Mouse (Mus musculus): ENCODE data around the gene Arhgef28. TPM values are rescaled to one million over a fixed set of nuclear protein-coding genes. Genes with fewer than 3 reads are reported as not detected.

The Arhgef28 gene
- polyA plus RNA-seq, 1 experiment, result 0.42 TPM

DNA sequence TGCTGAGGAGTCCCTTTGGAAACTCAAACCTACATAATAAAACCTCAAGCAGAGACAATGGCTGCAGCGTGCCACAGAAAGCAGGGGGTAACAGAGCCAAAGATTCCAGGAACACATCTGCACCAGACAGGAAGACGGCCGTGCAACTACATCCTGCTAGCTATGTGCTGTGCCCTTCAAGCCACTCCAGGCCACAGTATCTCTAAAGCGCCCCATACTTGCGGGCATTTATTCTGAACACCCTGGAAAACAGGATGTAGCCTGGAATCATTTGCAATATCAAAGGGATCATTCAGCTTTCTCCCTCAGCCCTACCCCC lies 174.6 kb downstream of the Arhgef28 start:
- no peak overlapping the region for H3K27ac ChIP-seq (ENCODE audit: insufficient read depth, low read length)
- peak overlapping the region; percentile 29 for H3K4me3 ChIP-seq (ENCODE audit: extremely low read depth, insufficient read depth, insufficient read length)
- no peaks in the 10 kb centered on the region for H3K27me3 ChIP-seq (ENCODE audit: control insufficient read depth, insufficient read depth, low read length)
- peaks cover 2% of the 10 kb centered on the region; the same call in 1 of the 2 replicates for H3K4me1 ChIP-seq (ENCODE audit: control insufficient read depth, insufficient read depth, insufficient read length)
- H3K36me3 ChIP-seq (ENCODE audit: control insufficient read depth, insufficient read depth, low read length), result no peaks in the 10 kb centered on the region
- whole genome bisulfite sequencing, result 23% methylated on average over 5 of the region's 5 CpGs
- DNase-seq (ENCODE audit: low read depth in 1 of 2, low spot score in 2 of 2), result no peak
- TF ChIP-seq CTCF (IDR thresholded peaks at IDR 0.05; ENCODE audit: extremely low read depth, insufficient read depth, insufficient read length, insufficient replicate concordance) (no peak), POLR2A (IDR thresholded peaks at IDR 0.05; ENCODE audit: low read depth, low read length) (no peak)

DNA sequence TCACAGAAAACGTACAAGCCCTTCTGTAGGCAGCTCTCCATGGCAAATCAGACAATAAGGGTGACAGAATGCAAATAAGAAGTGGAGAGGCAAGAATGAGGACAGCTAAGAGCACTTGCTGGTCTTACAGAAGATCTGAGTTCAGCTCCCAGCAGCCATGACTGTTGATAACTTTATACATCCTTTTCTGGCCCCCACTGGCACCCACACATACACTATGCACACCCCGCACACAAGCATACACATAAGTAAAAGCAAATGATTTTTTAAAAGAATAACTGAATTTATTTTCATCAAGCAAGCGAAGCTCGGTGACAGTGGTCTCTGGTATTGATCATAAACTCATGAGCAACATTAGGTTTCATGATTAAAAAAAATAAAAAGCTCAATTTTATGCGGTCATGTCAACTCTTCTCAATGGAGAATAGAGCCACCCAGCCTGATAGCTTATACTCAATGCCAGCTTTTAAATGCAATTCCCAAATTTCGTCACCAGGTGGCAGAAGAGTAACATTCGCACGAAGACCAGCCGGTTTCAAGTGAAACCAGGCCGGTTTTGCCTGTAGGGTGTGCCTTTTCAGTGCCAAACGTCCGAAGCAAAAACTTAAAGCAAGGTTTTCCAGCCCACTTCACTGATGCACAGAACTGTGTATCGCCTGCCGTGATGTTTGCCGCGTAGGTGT lies 175.1 kb downstream of the Arhgef28 start:
- Histone ChIP-seq H3K4me3 (ENCODE audit: extremely low read depth, insufficient read depth, insufficient read length) (peak overlapping the region; percentile 29), H3K4me1 (ENCODE audit: control insufficient read depth, insufficient read depth, insufficient read length) (peaks cover 2% of the 10 kb centered on the region; the same call in 1 of the 2 replicates), H3K36me3 (ENCODE audit: control insufficient read depth, insufficient read depth, low read length) (no peaks in the 10 kb centered on the region), H3K27ac (ENCODE audit: insufficient read depth, low read length) (no peak overlapping the region), H3K27me3 (ENCODE audit: control insufficient read depth, insufficient read depth, low read length) (no peaks in the 10 kb centered on the region)
- WGBS, result 17% methylated on average over 16 of the region's 16 CpGs
- DNase-seq (ENCODE audit: low read depth in 1 of 2, low spot score in 2 of 2), result peak; percentile 25 to 63
- TF ChIP-seq CTCF (IDR thresholded peaks at IDR 0.05; ENCODE audit: extremely low read depth, insufficient read depth, insufficient read length, insufficient replicate concordance) (peak; percentile 59; the same call in 1 of the 2 replicates), POLR2A (IDR thresholded peaks at IDR 0.05; ENCODE audit: low read depth, low read length) (no peak)

DNA sequence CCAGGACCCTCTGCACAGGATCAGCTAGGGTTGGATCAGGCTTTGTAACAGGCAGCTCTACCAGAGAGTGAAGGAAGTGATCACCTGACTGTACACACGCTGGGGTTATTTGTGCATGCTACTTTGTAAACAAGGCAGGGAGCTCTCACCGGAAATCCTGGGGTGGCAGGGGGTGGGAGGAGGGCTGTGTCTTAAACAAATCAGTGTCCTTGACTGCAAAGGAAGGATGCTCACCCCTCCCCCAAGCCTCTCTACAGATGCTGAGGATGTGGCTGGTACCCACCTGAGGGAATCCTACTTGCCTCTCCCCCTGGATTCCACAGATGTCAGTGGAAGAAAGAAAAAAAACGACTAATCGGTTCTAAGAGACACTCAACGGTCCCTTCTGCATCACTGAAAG lies 176.2 kb downstream of the Arhgef28 start:
- H3K36me3 ChIP-seq (ENCODE audit: control insufficient read depth, insufficient read depth, low read length), result no peaks in the 10 kb centered on the region
- DNase-seq (ENCODE audit: low read depth in 1 of 2, low spot score in 2 of 2), result no peak
- no peak for TF ChIP-seq POLR2A (IDR thresholded peaks at IDR 0.05; ENCODE audit: low read depth, low read length)
- no peak for TF ChIP-seq CTCF (IDR thresholded peaks at IDR 0.05; ENCODE audit: extremely low read depth, insufficient read depth, insufficient read length, insufficient replicate concordance)
- H3K4me3 ChIP-seq (ENCODE audit: extremely low read depth, insufficient read depth, insufficient read length), result no peak overlapping the region
- H3K27ac ChIP-seq (ENCODE audit: insufficient read depth, low read length), result no peak overlapping the region
- H3K27me3 ChIP-seq (ENCODE audit: control insufficient read depth, insufficient read depth, low read length), result no peaks in the 10 kb centered on the region
- WGBS, result 63% methylated on average over 5 of the region's 5 CpGs
- peaks cover 2% of the 10 kb centered on the region; the same call in 1 of the 2 replicates for H3K4me1 ChIP-seq (ENCODE audit: control insufficient read depth, insufficient read depth, insufficient read length)

GRCm38 (mm10) chr13:98028711-98029250 lies 177.5 kb downstream of the Arhgef28 start:
- no peak overlapping the region for H3K4me3 ChIP-seq (ENCODE audit: extremely low read depth, insufficient read depth, insufficient read length)
- WGBS, result 81% methylated on average over 6 of the region's 6 CpGs
- no peak for TF ChIP-seq CTCF (IDR thresholded peaks at IDR 0.05; ENCODE audit: extremely low read depth, insufficient read depth, insufficient read length, insufficient replicate concordance)
- TF ChIP-seq POLR2A (IDR thresholded peaks at IDR 0.05; ENCODE audit: low read depth, low read length), result no peak
- peaks cover 2% of the 10 kb centered on the region; the same call in 1 of the 2 replicates for H3K4me1 ChIP-seq (ENCODE audit: control insufficient read depth, insufficient read depth, insufficient read length)
- H3K27me3 ChIP-seq (ENCODE audit: control insufficient read depth, insufficient read depth, low read length), result no peaks in the 10 kb centered on the region
- no peak for DNase-seq (ENCODE audit: low read depth in 1 of 2, low spot score in 2 of 2)
- no peaks in the 10 kb centered on the region for H3K36me3 ChIP-seq (ENCODE audit: control insufficient read depth, insufficient read depth, low read length)
- no peak overlapping the region for H3K27ac ChIP-seq (ENCODE audit: insufficient read depth, low read length)

DNA sequence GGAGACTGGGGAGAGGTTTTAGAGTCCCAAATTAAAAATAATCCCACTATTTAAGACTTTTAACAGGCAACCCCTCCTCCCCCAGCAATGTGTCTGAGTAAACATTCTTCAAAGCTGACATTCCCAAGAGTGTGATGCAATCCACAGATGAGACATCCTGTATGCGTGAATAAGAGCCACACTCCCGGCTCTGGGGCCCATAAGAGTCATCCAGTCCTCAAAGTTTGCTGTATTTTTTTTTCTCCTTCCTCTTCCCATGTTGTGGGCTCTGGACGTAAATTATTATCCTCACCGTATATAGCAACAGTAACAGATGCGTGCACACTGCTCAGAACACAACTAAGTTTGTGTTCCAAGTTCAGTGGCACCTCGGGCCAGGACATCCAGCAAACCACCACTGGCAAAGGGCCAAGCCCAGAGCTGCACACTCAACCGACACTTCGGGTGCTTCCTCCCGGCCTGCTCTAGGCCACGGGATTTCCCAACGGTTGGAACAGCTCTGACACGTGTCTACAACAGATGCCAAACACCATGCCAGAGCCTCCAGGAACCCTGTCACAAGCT lies 178.5 kb downstream of the Arhgef28 start:
- Histone ChIP-seq H3K27ac (ENCODE audit: insufficient read depth, low read length) (no peak overlapping the region), H3K27me3 (ENCODE audit: control insufficient read depth, insufficient read depth, low read length) (no peaks in the 10 kb centered on the region), H3K36me3 (ENCODE audit: control insufficient read depth, insufficient read depth, low read length) (no peaks in the 10 kb centered on the region), H3K4me1 (ENCODE audit: control insufficient read depth, insufficient read depth, insufficient read length) (peaks cover 2% of the 10 kb centered on the region; the same call in 1 of the 2 replicates), H3K4me3 (ENCODE audit: extremely low read depth, insufficient read depth, insufficient read length) (no peak overlapping the region)
- TF ChIP-seq POLR2A (IDR thresholded peaks at IDR 0.05; ENCODE audit: low read depth, low read length) (no peak), CTCF (IDR thresholded peaks at IDR 0.05; ENCODE audit: extremely low read depth, insufficient read depth, insufficient read length, insufficient replicate concordance) (no peak)
- DNase-seq (ENCODE audit: low read depth in 1 of 2, low spot score in 2 of 2), result no peak
- 18% methylated on average over 12 of the region's 12 CpGs for WGBS

DNA sequence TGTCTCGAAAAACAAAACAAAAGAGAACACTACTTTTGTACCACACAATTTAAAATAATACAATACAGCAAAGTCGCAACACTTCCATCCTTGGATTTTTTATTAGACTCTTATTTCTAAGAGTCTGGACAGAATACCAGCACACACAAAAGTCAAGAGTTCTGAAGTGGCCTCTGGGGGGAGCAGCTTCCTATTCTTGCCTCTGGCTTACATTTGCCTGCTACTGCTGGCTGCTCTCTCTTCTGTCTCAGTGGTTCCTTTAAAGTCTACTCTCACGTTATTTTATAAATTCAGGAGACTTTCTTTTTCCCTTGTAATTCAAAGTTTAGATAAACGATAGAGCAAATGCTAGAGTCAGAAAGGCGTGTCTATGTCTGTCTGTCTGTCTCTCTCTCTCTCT lies 179.1 kb downstream of the Arhgef28 start:
- H3K27me3 ChIP-seq (ENCODE audit: control insufficient read depth, insufficient read depth, low read length), result no peaks in the 10 kb centered on the region
- no peaks in the 10 kb centered on the region for H3K36me3 ChIP-seq (ENCODE audit: control insufficient read depth, insufficient read depth, low read length)
- H3K4me3 ChIP-seq (ENCODE audit: extremely low read depth, insufficient read depth, insufficient read length), result no peak overlapping the region
- 56% methylated on average over 5 of the region's 5 CpGs for WGBS
- H3K4me1 ChIP-seq (ENCODE audit: control insufficient read depth, insufficient read depth, insufficient read length), result peaks cover 2% of the 10 kb centered on the region; the same call in 1 of the 2 replicates
- H3K27ac ChIP-seq (ENCODE audit: insufficient read depth, low read length), result no peak overlapping the region
- no peak for TF ChIP-seq POLR2A (IDR thresholded peaks at IDR 0.05; ENCODE audit: low read depth, low read length)
- TF ChIP-seq CTCF (IDR thresholded peaks at IDR 0.05; ENCODE audit: extremely low read depth, insufficient read depth, insufficient read length, insufficient replicate concordance), result no peak
- DNase-seq (ENCODE audit: low read depth in 1 of 2, low spot score in 2 of 2), result no peak
